Mouse (Mus musculus): ENCODE data around the gene Zfand5. TPM values are rescaled to one million over a fixed set of nuclear protein-coding genes. Genes with fewer than 3 reads are reported as not detected.

The Zfand5 gene
- total RNA-seq, 2 experiments from 2014 or later = 124 to 155 TPM

GRCm38 (mm10) chr19:21325333-21325732, 53.3 kb downstream of the Zfand5 start:
- DNase-seq (ENCODE audit: low spot score in 2 of 2) = no peak

- DNase-seq (ENCODE audit: low spot score in 2 of 2) = no peak
Observed at GRCm38 (mm10) chr19:21328951-21329350, 56.9 kb downstream of the Zfand5 start.

- peak in 1 of 2 experiments; percentile 54 for DNase-seq (ENCODE audit: low spot score in 2 of 2)
Observed at GRCm38 (mm10) chr19:21329770-21330169, 57.7 kb downstream of the Zfand5 start.

GRCm38 (mm10) chr19:21330305-21331115, 58.4 kb downstream of the Zfand5 start:
- DNase-seq (ENCODE audit: low spot score in 2 of 2) = no peak

GRCm38 (mm10) chr19:21331621-21332155, 59.6 kb downstream of the Zfand5 start:
- no peak for DNase-seq (ENCODE audit: low spot score in 2 of 2)

Other genes starting within 250 kb of the Zfand5 start
- 1 to 10 TPM; 1.0 to 1.4 TPM for gene Gda, start 201.2 kb downstream of the Zfand5 start, total RNA-seq (2021)